Mouse (Mus musculus) C2C12 (cell line): ENCODE data around the gene Rpp25. TPM values are rescaled to one million over a fixed set of nuclear protein-coding genes. Genes with fewer than 3 reads are reported as not detected.

Source experiments
- H3K27me3 ChIP-seq: one replicate; pipeline ENCODE4 v1.6.1; 2011; ENCODE audit not compliant: control insufficient read depth, insufficient read depth, insufficient read length
- H3K36me3 ChIP-seq: one replicate; pipeline ENCODE4 v1.6.1; 2011; ENCODE audit not compliant: control insufficient read depth, insufficient read depth
- H3K4me3 ChIP-seq: one replicate; pipeline ENCODE4 v1.5.1; 2011; ENCODE audit warnings: mild to moderate bottlenecking, control low read depth; ENCODE audit not compliant: poor library complexity, insufficient read depth, severe bottlenecking
- H3K79me2 ChIP-seq: one replicate; pipeline ENCODE4 v1.6.1; 2011; ENCODE audit not compliant: control insufficient read depth, insufficient read depth
- H3K79me3 ChIP-seq: one replicate; pipeline ENCODE4 v1.6.1; 2011; ENCODE audit warnings: low read depth, control low read depth
- H3ac ChIP-seq: one replicate; pipeline ENCODE3; 2011; ENCODE audit warnings: low read depth; ENCODE audit not compliant: control insufficient read depth, insufficient read length
- CEBPB ChIP-seq: IDR thresholded peaks from one replicate; pipeline ENCODE4 v1.6.1; 2011; ENCODE audit warnings: low read depth, mild to moderate bottlenecking, control low read depth, moderate library complexity
- CTCF ChIP-seq: IDR thresholded peaks from one replicate; pipeline ENCODE4 v1.5.1; 2011; ENCODE audit not compliant: control insufficient read depth, insufficient read depth, insufficient read length
- FOSL1 ChIP-seq: IDR thresholded peaks from one replicate; pipeline ENCODE4 v1.8.0; 2011; ENCODE audit warnings: mild to moderate bottlenecking, low read length; ENCODE audit not compliant: poor library complexity, insufficient read depth, severe bottlenecking
- MAX ChIP-seq: IDR thresholded peaks from one replicate; pipeline ENCODE4 v1.6.1; 2011; ENCODE audit warnings: mild to moderate bottlenecking, control low read depth
- MYOD1 ChIP-seq: IDR thresholded peaks from one replicate; pipeline ENCODE4 v1.6.1; 2011; ENCODE audit warnings: low read depth; ENCODE audit not compliant: control insufficient read depth, insufficient read length
- MYOG ChIP-seq: IDR thresholded peaks from one replicate; pipeline ENCODE4 v1.6.1; 2011; ENCODE audit not compliant: control insufficient read depth, insufficient read length; ENCODE audit errors: extremely low read depth
- USF1 ChIP-seq: IDR thresholded peaks from one replicate; pipeline ENCODE4 v1.6.1; 2011; ENCODE audit warnings: low read depth, mild to moderate bottlenecking, control low read depth, moderate library complexity
- long read RNA-seq, 2 experiments: library from polyadenylated mRNA; unstranded; transcript quantifications; one replicate each; pipeline ENCODE4 v2.0.0; 2019 to 2020
- polyA plus RNA-seq: library from polyadenylated mRNA; unstranded; fragments of >200 nt; fragmentation: generic; extraction: Trizol; gene quantifications from one replicate; pipeline ENCODE4 v1.2.1, GENCODE M21; 2012; ENCODE audit warnings: missing spikeins

Rpp25 gene
- 0.55 TPM for polyA plus RNA-seq
- long read RNA-seq, experiment 1, partial matches to known transcripts: 0 of 2 reads
- long read RNA-seq, experiment 1, other reads (novel, unspliced or antisense): 0 of 2 reads
- long read RNA-seq, experiment 2, partial matches to known transcripts: 0 of 1 reads
- long read RNA-seq, experiment 2, other reads (novel, unspliced or antisense): 0 of 1 reads

- Histone ChIP-seq H3K27me3 (peaks cover 4% of the 10 kb centered on the region), H3ac (no peak within 1 kb of the TSS), H3K4me3 (no peak within 1 kb of the TSS), H3K79me2 (no peaks in the 10 kb centered on the region), H3K36me3 (no peaks in the 10 kb centered on the region), H3K79me3 (no peaks in the 10 kb centered on the region)
- TF ChIP-seq MAX (no peak), CTCF (no peak), CEBPB (no peak), MYOG (no peak), USF1 (no peak), FOSL1 (no peak), MYOD1 (no peak)
These were observed at the start of gene Rpp25 for GRCm38 (mm10) chr9:57503622-57504380. Gene Rpp25, plus strand, starts transcription at chr9:57504026.

- no peak for TF ChIP-seq CEBPB
- TF ChIP-seq USF1: no peak
- no peak for TF ChIP-seq MAX
- no peak for TF ChIP-seq MYOD1
- TF ChIP-seq FOSL1: no peak
- TF ChIP-seq MYOG: no peak
- TF ChIP-seq CTCF: no peak
- no peaks in the 10 kb centered on the region for H3K79me2 ChIP-seq
- no peak overlapping the region for H3K4me3 ChIP-seq
- H3K79me3 ChIP-seq: no peaks in the 10 kb centered on the region
- H3ac ChIP-seq: no peak overlapping the region
- H3K27me3 ChIP-seq: no peaks in the 10 kb centered on the region
- no peaks in the 10 kb centered on the region for H3K36me3 ChIP-seq
These were observed 44.1 kb upstream of the Rpp25 start for GRCm38 (mm10) chr9:57459707-57460106.

GRCm38 (mm10) chr9:57462866-57463265 lies 41.0 kb upstream of the Rpp25 start:
- Histone ChIP-seq H3K27me3 (no peaks in the 10 kb centered on the region), H3K4me3 (no peak overlapping the region), H3K79me3 (no peaks in the 10 kb centered on the region), H3ac (no peak overlapping the region), H3K36me3 (no peaks in the 10 kb centered on the region), H3K79me2 (no peaks in the 10 kb centered on the region)
- TF ChIP-seq CEBPB (no peak), MYOG (no peak), MAX (no peak), MYOD1 (no peak), USF1 (no peak), FOSL1 (no peak), CTCF (no peak)

- Histone ChIP-seq H3K79me3 (no peaks in the 10 kb centered on the region), H3ac (no peak overlapping the region), H3K36me3 (no peaks in the 10 kb centered on the region), H3K79me2 (no peaks in the 10 kb centered on the region), H3K4me3 (no peak overlapping the region), H3K27me3 (no peaks in the 10 kb centered on the region)
- no peak for TF ChIP-seq MYOD1
- TF ChIP-seq USF1: no peak
- TF ChIP-seq MYOG: no peak
- no peak for TF ChIP-seq MAX
- no peak for TF ChIP-seq FOSL1
- TF ChIP-seq CTCF: no peak
- no peak for TF ChIP-seq CEBPB
These were observed 37.7 kb upstream of the Rpp25 start for GRCm38 (mm10) chr9:57466101-57466500.

- no peaks in the 10 kb centered on the region for H3K79me2 ChIP-seq
- H3ac ChIP-seq: peak overlapping the region; percentile 69
- no peaks in the 10 kb centered on the region for H3K27me3 ChIP-seq
- no peak for TF ChIP-seq CTCF
- TF ChIP-seq MAX: no peak
- no peak for TF ChIP-seq CEBPB
- no peak for TF ChIP-seq FOSL1
- TF ChIP-seq MYOD1: no peak
- no peak for TF ChIP-seq USF1
- TF ChIP-seq MYOG: no peak
- peak overlapping the region; percentile 47 for H3K4me3 ChIP-seq
- H3K36me3 ChIP-seq: no peaks in the 10 kb centered on the region
- no peaks in the 10 kb centered on the region for H3K79me3 ChIP-seq
These were observed 36.5 kb upstream of the Rpp25 start for GRCm38 (mm10) chr9:57467271-57467771.
